Mouse (Mus musculus) testis, adult 2 months (tissue): Measurements from ENCODE around the gene Adamts15.

Experiments used
- CTCF ChIP-seq: fragments of 200-500 bp; IDR thresholded peaks from 2 replicates; pipeline ENCODE4 v1.5.1; 2012; ENCODE audit warnings: low read depth, mild to moderate bottlenecking, inconsistent platforms, low read length, moderate library complexity; ENCODE audit not compliant: control insufficient read depth, insufficient read depth, insufficient replicate concordance
- POLR2A ChIP-seq: fragments of 200-500 bp; IDR thresholded peaks from 2 replicates; pipeline ENCODE4 v1.6.1; 2012; ENCODE audit warnings: low read depth, mild to moderate bottlenecking, inconsistent platforms, low read length, moderate library complexity; ENCODE audit not compliant: control insufficient read depth

DNA sequence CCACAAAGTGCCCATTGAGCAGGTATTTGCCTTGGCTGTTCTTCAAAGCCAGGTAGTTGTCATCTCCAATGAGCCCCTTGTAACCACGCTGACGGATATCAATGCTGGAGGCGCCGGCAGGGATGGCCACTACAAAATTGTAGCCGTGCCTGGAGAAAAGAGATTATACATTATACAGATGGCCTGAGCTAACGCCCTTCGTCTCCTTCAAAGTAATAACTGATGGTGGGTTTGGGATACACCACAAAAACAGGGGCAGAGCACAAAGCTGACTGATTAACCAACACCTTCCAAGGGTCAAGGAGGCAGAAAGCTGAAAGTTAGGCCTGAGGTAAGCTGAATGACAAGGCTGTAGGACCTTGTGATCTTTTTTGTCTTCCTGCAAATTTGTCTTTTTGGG lies 19.6 kb downstream of the Adamts15 start:
- TF ChIP-seq CTCF (no peak), POLR2A (no peak)
